Mouse (Mus musculus) G1E (cell line): ENCODE results near the gene Unc13d.

ENCODE experiments used
- CTCF ChIP-seq: IDR thresholded peaks from 2 replicates; pipeline ENCODE4 v1.5.1; 2012; ENCODE audit warnings: low read depth, low read length, inconsistent platforms, mixed read lengths
- GATA1 ChIP-seq: IDR thresholded peaks from 2 replicates; pipeline ENCODE4 v1.6.1; 2012; ENCODE audit warnings: borderline replicate concordance, low read length, inconsistent platforms, mixed read lengths
- GATA2 ChIP-seq: IDR thresholded peaks from 2 replicates; pipeline ENCODE4 v1.6.1; 2012; ENCODE audit warnings: low read depth, low read length, inconsistent platforms, borderline replicate concordance
- POLR2AphosphoS5 ChIP-seq: IDR thresholded peaks from 2 replicates; pipeline ENCODE4 v1.6.1; 2012; ENCODE audit warnings: low read depth, low read length, inconsistent platforms; ENCODE audit not compliant: insufficient replicate concordance
- TAL1 ChIP-seq: conservative IDR thresholded peaks from 2 replicates; pipeline ENCODE4 v1.6.1; 2012; ENCODE audit warnings: low read depth, low read length, inconsistent platforms, mixed read lengths

DNA sequence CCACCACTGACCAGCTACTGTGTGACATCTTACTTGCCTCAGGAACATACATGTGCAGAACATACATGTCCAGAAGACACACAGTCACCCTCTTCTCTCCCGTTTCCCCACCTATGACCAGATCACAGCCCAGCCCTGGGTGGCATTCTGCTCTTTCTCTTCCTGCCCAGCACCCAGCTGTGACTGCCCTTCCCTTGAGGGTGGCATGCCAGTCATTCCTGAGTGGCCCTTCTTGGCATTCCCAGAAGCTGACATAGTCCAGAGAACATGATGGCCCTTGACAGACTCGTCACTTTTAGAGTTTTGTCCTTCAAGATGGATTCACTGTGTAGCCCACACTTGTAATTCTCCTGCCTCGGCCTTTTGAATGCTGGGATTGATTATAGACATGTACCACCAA is 5.2 kb downstream of the Unc13d start:
- TF ChIP-seq CTCF (no peak), GATA1 (no peak), TAL1 (no peak), GATA2 (no peak), POLR2AphosphoS5 (no peak)
